8 mouse cellular contexts compared by ENCODE assay signal in genomic region chr10:82630497-82630896, GRCm38 (mm10). TPM values are rescaled to one million over a fixed set of nuclear protein-coding genes. Genes with fewer than 3 reads are reported as not detected.
DNase-seq lines count a peak whose midpoint lies in the region; ATAC-seq and TF ChIP-seq lines count a peak whose summit lies in the region.

No protein-coding gene starts in this region.

- intact Hi-C loops in left cerebral cortex, postnatal 36 days (cut with DNase I): no loop called here

- peaks cover 29% of the 10 kb centered on the region for H3K79me2 ChIP-seq in CH12.LX (replicated peaks; ENCODE audit: control insufficient read depth, extremely low read depth, insufficient read depth, poor library complexity, severe bottlenecking)

- peak overlapping the region; percentile 83 for H3K4me2 ChIP-seq in CH12.LX (ENCODE audit: insufficient read depth, low read depth, poor library complexity, severe bottlenecking)
- peak overlapping the region; percentile 89 for H3K4me2 ChIP-seq in forebrain, embryonic 14.5 days (ENCODE audit: low read length)
- H3K4me2 ChIP-seq in liver, embryonic 16.5 days (ENCODE audit: low read depth, low read length): peak overlapping the region; percentile 64

- dilution Hi-C loops in CH12.LX (cut with MboI; ENCODE audit: extremely low pct_ligation_motif_present, extremely low pct_unique_long_range_greater_than_20kb, low sequenced_read_pairs): no loop called here

- DNase-seq in CH12.LX (ENCODE audit: extremely low read depth): peak; percentile 19
- DNase-seq in forebrain, embryonic 14.5 days (ENCODE audit: low spot score): no peak
- no peak for DNase-seq in urinary bladder, postnatal 4 days (ENCODE audit: low spot score in 2 of 2)
- no peak for DNase-seq in left cerebral cortex, postnatal 36 days (ENCODE audit: low spot score in 2 of 2)

- peak overlapping the region; percentile 75 for H3K9ac ChIP-seq in CH12.LX (ENCODE audit: insufficient read depth, low read depth)
- peak overlapping the region; percentile 91 for H3K9ac ChIP-seq in forebrain, embryonic 14.5 days (ENCODE audit: low read length)
- H3K9ac ChIP-seq in liver, embryonic 16.5 days (ENCODE audit: low read depth, low read length): peak overlapping the region; percentile 83

- TF ChIP-seq EP300 in CH12.LX (IDR thresholded peaks at IDR 0.05; ENCODE audit: low read length): no peak

- peaks cover 33% of the 10 kb centered on the region for H3K36me3 ChIP-seq in erythroblast, embryonic 14.5 days (ENCODE audit: control insufficient read depth)
- peaks cover 0 to 35% of the 10 kb centered on the region in 2 experiments for H3K36me3 ChIP-seq in CH12.LX (replicated peaks in 1 of 2; ENCODE audit: control insufficient read depth in 1 of 2, insufficient read depth in 1 of 2, low read length in 1 of 2)
- H3K36me3 ChIP-seq in forebrain, embryonic 14.5 days (ENCODE audit: control insufficient read depth, insufficient read depth, low read length): peaks cover 8% of the 10 kb centered on the region; the same call in 1 of the 2 replicates
- peaks cover 4% of the 10 kb centered on the region; the same call in 1 of the 2 replicates for H3K36me3 ChIP-seq in liver, embryonic 16.5 days (ENCODE audit: control insufficient read depth, insufficient read depth)

- H3K4me1 ChIP-seq in erythroblast, embryonic 14.5 days (ENCODE audit: control insufficient read depth): peaks cover 30% of the 10 kb centered on the region
- peaks cover 4 to 26% of the 10 kb centered on the region in 2 experiments; a peak in 3 of 4 replicates for H3K4me1 ChIP-seq in CH12.LX (ENCODE audit: control insufficient read depth in 1 of 2, insufficient read depth in 2 of 2)
- H3K4me1 ChIP-seq in forebrain, embryonic 14.5 days (ENCODE audit: control insufficient read depth, insufficient read depth, low read length): peaks cover 15% of the 10 kb centered on the region
- H3K4me1 ChIP-seq in liver, embryonic 16.5 days (ENCODE audit: control insufficient read depth, low read depth, low read length): peaks cover 18% of the 10 kb centered on the region

- WGBS in forebrain, embryonic 14.5 days: 16% methylated on average over 7 of the region's 7 CpGs
- WGBS in liver, embryonic 16.5 days (ENCODE audit: insufficient replicate concordance): 19% methylated on average over 7 of the region's 7 CpGs

- H3K9me3 ChIP-seq in erythroblast, embryonic 14.5 days (ENCODE audit: control insufficient read depth, low read length): no peaks in the 10 kb centered on the region
- H3K9me3 ChIP-seq in CH12.LX (replicated peaks; ENCODE audit: low read length): peaks cover 10% of the 10 kb centered on the region
- H3K9me3 ChIP-seq in forebrain, embryonic 14.5 days (replicated peaks; ENCODE audit: control insufficient read depth, low read length): no peaks in the 10 kb centered on the region
- H3K9me3 ChIP-seq in liver, embryonic 16.5 days (replicated peaks; ENCODE audit: control insufficient read depth, low read length): no peaks in the 10 kb centered on the region

- H3K27me3 ChIP-seq in erythroblast, embryonic 14.5 days (ENCODE audit: control insufficient read depth): no peaks in the 10 kb centered on the region
- H3K27me3 ChIP-seq in CH12.LX (replicated peaks): no peaks in the 10 kb centered on the region
- no peaks in the 10 kb centered on the region for H3K27me3 ChIP-seq in forebrain, embryonic 14.5 days (replicated peaks; ENCODE audit: control insufficient read depth, insufficient read depth, low read length)
- H3K27me3 ChIP-seq in liver, embryonic 16.5 days (ENCODE audit: control insufficient read depth, insufficient read depth, low read depth, low read length): no peaks in the 10 kb centered on the region

- no peak for TF ChIP-seq RAD21 in CH12.LX (IDR thresholded peaks at IDR 0.05; ENCODE audit: low read depth, low read length)

- H3K4me3 ChIP-seq in erythroblast, embryonic 14.5 days (replicated peaks): peak overlapping the region; percentile 92
- peak overlapping the region; percentile 86 to 93 (median 90) for H3K4me3 ChIP-seq in CH12.LX (replicated peaks in 1 of 3; ENCODE audit: low read depth in 2 of 3, low read length in 2 of 3, poor library complexity in 1 of 3)
- peak overlapping the region; percentile 80 for H3K4me3 ChIP-seq in forebrain, embryonic 14.5 days (ENCODE audit: low read depth, low read length)
- peak overlapping the region; percentile 85 for H3K4me3 ChIP-seq in liver, embryonic 16.5 days (ENCODE audit: low read depth, low read length)

- ATAC-seq in erythroblast, adult 5-6 weeks (replicated peaks; ENCODE audit: low FRiP score, poor library complexity, severe bottlenecking): no peak
- no peak for ATAC-seq in forebrain, embryonic 14.5 days
- ATAC-seq in liver, embryonic 16.5 days (ENCODE audit: low read depth): no peak
- ATAC-seq in frontal cortex, adult (ENCODE audit: low TSS enrichment): no peak

- no peak for TF ChIP-seq CTCF in CH12.LX (conservative IDR thresholded peaks at IDR 0.05 in 1 of 2, IDR thresholded peaks at IDR 0.05 in 1 of 2; ENCODE audit: low read depth in 2 of 2, low read length in 2 of 2)

- TF ChIP-seq POLR2A in CH12.LX (IDR thresholded peaks at IDR 0.05; ENCODE audit: low read depth, low read length): no peak

- in situ Hi-C loops in CH12.LX (cut with MboI; ENCODE audit: low pct_ligation_motif_present, low pct_unique_long_range_greater_than_20kb, low sequenced_read_pairs): no loop called here

- H3K27ac ChIP-seq in CH12.LX (ENCODE audit: insufficient read depth, low read depth): no peak overlapping the region
- no peak overlapping the region for H3K27ac ChIP-seq in forebrain, embryonic 14.5 days (ENCODE audit: low read depth, low read length)
- H3K27ac ChIP-seq in liver, embryonic 16.5 days (ENCODE audit: low read length): peak overlapping the region; percentile 2; the same call in 1 of the 2 replicates

TF ChIP-seq in CH12.LX, 34 proteins besides CTCF, POLR2A, EP300 and RAD21:
- TF ChIP-seq JUND (conservative IDR thresholded peaks at IDR 0.05; ENCODE audit: low read depth, low read length): no peak
- no peak for TF ChIP-seq MAZ (IDR thresholded peaks at IDR 0.05; ENCODE audit: low read depth, low read length)
- TF ChIP-seq USF2 (conservative IDR thresholded peaks at IDR 0.05; ENCODE audit: low read depth, low read length): no peak
- no peak for TF ChIP-seq RCOR1 (conservative IDR thresholded peaks at IDR 0.05; ENCODE audit: low read depth, low read length)
- no peak for TF ChIP-seq ZKSCAN1 (IDR thresholded peaks at IDR 0.05; ENCODE audit: borderline replicate concordance, low read depth, low read length)
- TF ChIP-seq PAX5 (IDR thresholded peaks at IDR 0.05; ENCODE audit: low read length): no peak
- no peak for TF ChIP-seq KAT2A (IDR thresholded peaks at IDR 0.05; ENCODE audit: insufficient replicate concordance, low read length)
TF ChIP-seq in CH12.LX: peak in this region for 0.

RNA-seq across cellular contexts. Expression of gene Tdg, which starts 0.9 kb away (rescaled TPM):
- polyA plus RNA-seq in erythroblast, embryonic 14.5 days (2012): 0.22 and 0.24 TPM in 2 replicates
- 11.7 and 14.2 TPM in 2 replicates for total RNA-seq in erythroblast, adult 5-6 weeks (2015; ENCODE audit: low replicate concordance)
- total RNA-seq in erythroblast, adult 5-6 weeks (2017; ENCODE audit: low replicate concordance): 20.4 and 23.6 TPM in 2 replicates
- 63.0 and 70.0 TPM in 2 replicates for total RNA-seq in CH12.LX (2012; rRNA removed)
- total RNA-seq in CH12.LX (2014; rRNA removed): 85.8 and 88.9 TPM in 2 replicates
- polyA plus RNA-seq in CH12.LX (2012; ENCODE audit: insufficient read length, low read depth): 115 and 129 TPM in 2 replicates
- polyA plus RNA-seq in forebrain, embryonic 14.5 days (2014; fragmentation: Nextera tagmentation; extraction: Ambion mirVana): 226 and 231 TPM in 2 replicates
- polyA plus RNA-seq in liver, embryonic 16.5 days (2015; fragmentation: Nextera tagmentation; extraction: Ambion mirVana): 27.5 and 31.5 TPM in 2 replicates
- 10 to 100 TPM; 44.4 to 52.1 TPM for total RNA-seq in left cerebral cortex, postnatal 36 days (2021)

RNA-seq across cellular contexts. Expression of gene 1190007I07Rik, which starts 7.5 kb away (rescaled TPM):
- polyA plus RNA-seq in erythroblast, embryonic 14.5 days (2012): 0.70 and 0.98 TPM in 2 replicates
- total RNA-seq in erythroblast, adult 5-6 weeks (2015; ENCODE audit: low replicate concordance): 1.7 and 2.5 TPM in 2 replicates
- 7.1 and 12.7 TPM in 2 replicates for total RNA-seq in erythroblast, adult 5-6 weeks (2017; ENCODE audit: low replicate concordance)
- total RNA-seq in CH12.LX (2012; rRNA removed) (35.7 and 40.0 TPM in 2 replicates), CH12.LX (2014; rRNA removed) (59.7 and 70.5 TPM in 2 replicates)
- 43.8 and 53.6 TPM in 2 replicates for polyA plus RNA-seq in CH12.LX (2012; ENCODE audit: insufficient read length, low read depth)
- 34.4 and 35.7 TPM in 2 replicates for polyA plus RNA-seq in forebrain, embryonic 14.5 days (2014; fragmentation: Nextera tagmentation; extraction: Ambion mirVana)
- 20.1 and 30.8 TPM in 2 replicates for polyA plus RNA-seq in liver, embryonic 16.5 days (2015; fragmentation: Nextera tagmentation; extraction: Ambion mirVana)
- total RNA-seq in left cerebral cortex, postnatal 36 days (2021): 10 to 100 TPM; 18.8 to 19.3 TPM

RNA-seq across cellular contexts. Expression of gene Glt8d2, which starts 60.0 kb away (rescaled TPM):
- polyA plus RNA-seq in erythroblast, embryonic 14.5 days (2012): 0.01 TPM in 1 of 2 replicates, not detected in the other
- not detected in 2 replicates for total RNA-seq in erythroblast, adult 5-6 weeks (2015; ENCODE audit: low replicate concordance)
- total RNA-seq in erythroblast, adult 5-6 weeks (2017; ENCODE audit: low replicate concordance): 0.98 TPM in 1 of 2 replicates, not detected in the other
- total RNA-seq in CH12.LX (2012; rRNA removed) (not detected in 2 replicates), CH12.LX (2014; rRNA removed) (not detected in 2 replicates)
- polyA plus RNA-seq in CH12.LX (2012; ENCODE audit: insufficient read length, low read depth): not detected in 2 replicates
- polyA plus RNA-seq in forebrain, embryonic 14.5 days (2014; fragmentation: Nextera tagmentation; extraction: Ambion mirVana): 2.6 and 4.0 TPM in 2 replicates
- polyA plus RNA-seq in liver, embryonic 16.5 days (2015; fragmentation: Nextera tagmentation; extraction: Ambion mirVana): 0.61 and 0.64 TPM in 2 replicates
- 10 to 100 TPM; 18.2 to 20.7 TPM for total RNA-seq in left cerebral cortex, postnatal 36 days (2021)

Comparison
In these comparisons a context has a peak if more than half of its experiments do, and no peak if none do; other contexts are left out.
1. RNA of gene Tdg, which starts 0.9 kb away (polyA plus RNA-seq): 226 to 231 TPM in forebrain, embryonic 14.5 days, 115 to 129 TPM in CH12.LX and 27.5 to 31.5 TPM in liver, embryonic 16.5 days; 0.22 to 0.24 TPM in erythroblast, embryonic 14.5 days; every median in the first group is over 10 times any median in the second.
2. RNA of gene 1190007I07Rik, which starts 7.5 kb away (polyA plus RNA-seq): 43.8 to 53.6 TPM in CH12.LX, 34.4 to 35.7 TPM in forebrain, embryonic 14.5 days and 20.1 to 30.8 TPM in liver, embryonic 16.5 days; 0.70 to 0.98 TPM in erythroblast, embryonic 14.5 days; every median in the first group is over 10 times any median in the second.
3. Peak in every context shown above with its lines, with median percentiles within 50 percentile points of each other: H3K4me3 ChIP-seq, H3K4me2 ChIP-seq and H3K9ac ChIP-seq.